Mouse (Mus musculus) bone marrow macrophage, adult 2 months (primary cell): ENCODE results near the gene Gsdma2.

Experiments used
- CTCF ChIP-seq: IDR thresholded peaks from 2 replicates; pipeline ENCODE4 v1.5.1; 2012; ENCODE audit warnings: low read depth, mild to moderate bottlenecking, low read length, moderate library complexity
- POLR2A ChIP-seq: IDR thresholded peaks from 2 replicates; pipeline ENCODE4 v1.6.1; 2012; ENCODE audit warnings: mild to moderate bottlenecking, low read depth, low read length, borderline replicate concordance

DNA sequence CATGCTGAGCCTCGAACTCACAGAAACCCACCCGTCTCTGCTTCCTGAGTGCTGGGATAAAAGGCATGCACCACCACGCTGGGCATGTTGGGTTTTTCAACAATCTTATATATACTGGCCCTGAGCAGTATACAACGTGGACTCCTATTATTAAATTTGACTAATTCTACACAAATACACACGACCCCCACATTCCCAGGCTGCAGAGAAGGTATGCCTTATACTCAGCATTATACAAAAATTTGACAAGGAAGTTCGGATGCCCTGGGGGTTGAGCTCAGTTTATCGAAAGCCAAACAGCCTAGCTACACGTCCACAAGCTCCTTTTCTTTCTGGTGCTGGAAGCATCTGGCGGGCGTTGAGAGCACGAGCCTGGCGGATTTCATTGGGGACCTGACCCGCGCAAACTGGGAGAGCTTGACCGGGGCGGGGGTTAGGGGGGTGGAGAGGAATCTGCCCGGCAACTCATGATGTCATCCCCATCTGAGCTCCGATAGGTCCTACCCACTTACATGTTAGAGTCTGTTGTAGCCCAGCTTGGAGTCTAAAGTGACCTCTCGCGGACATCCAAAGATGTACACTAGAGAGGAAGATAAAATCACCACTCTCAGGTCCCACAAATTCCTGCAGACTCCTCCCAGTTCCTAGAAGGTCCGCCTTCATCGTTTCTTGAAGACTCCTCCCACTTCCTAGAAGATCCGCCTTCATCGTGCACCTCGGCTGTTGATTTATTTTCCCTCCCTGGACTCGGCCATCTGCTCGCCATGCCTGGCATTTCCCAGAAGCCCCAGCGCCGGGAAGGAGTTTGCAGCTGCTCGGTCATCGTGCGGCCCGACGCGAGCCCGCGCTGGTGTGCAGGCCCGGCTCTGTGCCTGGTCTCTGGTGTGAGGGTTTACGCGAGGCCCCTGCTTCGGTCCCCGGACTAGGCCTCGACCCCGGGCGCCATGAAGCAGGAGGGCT is 35.5 kb downstream of the Gsdma2 start, which contains the start of gene Psmd3:
- TF ChIP-seq CTCF: no peak
- TF ChIP-seq POLR2A: no peak
